Mouse (Mus musculus): ENCODE results near the gene Ppat. TPM values are rescaled to one million over a fixed set of nuclear protein-coding genes. Genes with fewer than 3 reads are reported as not detected.
"Not testable (repeated sequence)": the region's sequence is repeated elsewhere in the genome, so short reads cannot be mapped to it uniquely, and the experiment has no call there.

Ppat gene
- polyA plus RNA-seq, 1 experiment from 2014 or later = 26.2 TPM

DNA sequence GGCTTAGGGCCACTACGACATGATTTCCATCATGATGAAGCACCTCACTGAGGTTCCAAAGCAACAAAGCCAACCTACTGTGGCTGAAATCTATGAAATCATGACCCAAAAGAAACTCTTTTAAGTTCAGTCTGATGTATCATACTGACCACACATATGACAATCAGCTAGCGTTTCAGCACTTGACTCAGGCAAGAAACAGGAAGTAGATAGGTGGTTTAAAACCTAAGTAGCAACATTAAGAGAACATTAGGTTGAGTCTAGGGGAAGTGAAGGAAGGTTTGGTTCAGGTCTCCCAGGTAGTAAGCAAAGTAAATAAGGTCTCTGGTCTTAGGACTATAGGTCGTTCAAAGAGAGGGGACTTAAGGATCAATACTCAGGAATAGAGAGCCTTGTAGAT lies 22.1 kb upstream of the Ppat start:
- H3K36me3 ChIP-seq (ENCODE audit: control insufficient read depth, insufficient read depth, low read length) = 0 out of 2 replicates have a peak, but pooled peaks cover 3% of the 10 kb centered on the region
- peaks cover 8% of the 10 kb centered on the region for H3K4me1 ChIP-seq (ENCODE audit: control insufficient read depth, insufficient read depth, low read length)
- H3K9ac ChIP-seq (ENCODE audit: low read length) = peak overlapping the region; percentile 88; the same call in 1 of the 2 replicates
- ATAC-seq (ENCODE audit: insufficient read depth, low FRiP score) = no peak
- peak overlapping the region; percentile 81 for H3K4me3 ChIP-seq (replicated peaks; ENCODE audit: low read length)
- no peaks in the 10 kb centered on the region for H3K9me3 ChIP-seq (replicated peaks; ENCODE audit: control insufficient read depth, low read length)
- 56% methylated on average over 3 of the region's 3 CpGs for WGBS
- peak overlapping the region; percentile 95 for H3K4me2 ChIP-seq (ENCODE audit: low read depth, low read length)
- H3K27me3 ChIP-seq (ENCODE audit: control insufficient read depth, insufficient read depth, low read length) = no peaks in the 10 kb centered on the region
- H3K27ac ChIP-seq (ENCODE audit: low read length) = no peak overlapping the region

DNA sequence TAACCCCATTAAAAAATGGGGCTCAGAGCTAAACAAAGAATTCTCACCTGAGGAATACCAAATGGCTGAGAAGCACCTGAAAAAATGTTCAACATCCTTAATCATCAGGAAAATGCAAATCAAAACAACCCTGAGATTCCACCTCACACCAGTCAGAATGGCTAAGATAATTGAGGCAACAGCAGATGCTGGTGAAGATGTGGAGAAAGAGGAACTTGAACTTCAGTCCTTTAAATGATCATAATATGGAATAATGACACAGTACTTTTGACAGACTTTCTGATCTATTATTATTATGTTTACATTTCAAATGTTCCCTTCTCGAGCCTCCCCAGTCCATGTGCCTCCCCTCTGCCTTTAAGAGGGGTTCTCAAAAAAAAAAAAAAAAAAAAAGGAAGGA lies 19.7 kb upstream of the Ppat start:
- ATAC-seq (ENCODE audit: insufficient read depth, low FRiP score); H3K9ac ChIP-seq (ENCODE audit: low read length); H3K4me1 ChIP-seq (ENCODE audit: control insufficient read depth, insufficient read depth, low read length); H3K27me3 ChIP-seq (ENCODE audit: control insufficient read depth, insufficient read depth, low read length); H3K4me2 ChIP-seq (ENCODE audit: low read depth, low read length); H3K9me3 ChIP-seq (replicated peaks; ENCODE audit: control insufficient read depth, low read length); H3K36me3 ChIP-seq (ENCODE audit: control insufficient read depth, insufficient read depth, low read length); H3K27ac ChIP-seq (ENCODE audit: low read length); H3K4me3 ChIP-seq (replicated peaks; ENCODE audit: low read length): not testable (repeated sequence)
- WGBS = 42% methylated on average over 1 of the region's 1 CpGs

DNA sequence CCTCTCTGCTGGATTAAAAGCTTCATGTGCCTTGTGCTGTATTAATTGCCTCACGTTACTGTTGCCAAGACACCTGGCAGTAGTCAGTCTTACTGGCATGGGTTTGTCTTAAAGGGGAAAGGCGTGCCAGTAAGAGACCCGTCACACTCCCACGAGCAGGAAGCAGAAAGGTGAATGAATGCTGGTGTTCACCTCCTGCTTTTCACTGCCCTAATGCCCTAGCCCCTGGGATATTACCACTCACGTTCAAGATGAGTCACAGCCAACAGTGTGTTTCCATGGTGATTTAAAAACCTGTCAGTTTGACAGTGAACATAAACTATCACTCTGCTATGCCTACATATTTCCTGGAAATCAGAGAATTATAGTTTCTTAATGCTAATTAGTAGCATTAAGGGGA lies 17.9 kb upstream of the Ppat start:
- WGBS = 66% methylated on average over 5 of the region's 5 CpGs
- ATAC-seq (ENCODE audit: insufficient read depth, low FRiP score) = no peak
- H3K9ac ChIP-seq (ENCODE audit: low read length) = no peak overlapping the region
- no peak overlapping the region for H3K27ac ChIP-seq (ENCODE audit: low read length)
- peaks cover 8% of the 10 kb centered on the region for H3K4me1 ChIP-seq (ENCODE audit: control insufficient read depth, insufficient read depth, low read length)
- H3K9me3 ChIP-seq (replicated peaks; ENCODE audit: control insufficient read depth, low read length) = no peaks in the 10 kb centered on the region
- H3K4me3 ChIP-seq (replicated peaks; ENCODE audit: low read length) = no peak overlapping the region
- no peak overlapping the region for H3K4me2 ChIP-seq (ENCODE audit: low read depth, low read length)
- peaks cover 12% of the 10 kb centered on the region; the same call in 1 of the 2 replicates for H3K36me3 ChIP-seq (ENCODE audit: control insufficient read depth, insufficient read depth, low read length)
- H3K27me3 ChIP-seq (ENCODE audit: control insufficient read depth, insufficient read depth, low read length) = no peaks in the 10 kb centered on the region

DNA sequence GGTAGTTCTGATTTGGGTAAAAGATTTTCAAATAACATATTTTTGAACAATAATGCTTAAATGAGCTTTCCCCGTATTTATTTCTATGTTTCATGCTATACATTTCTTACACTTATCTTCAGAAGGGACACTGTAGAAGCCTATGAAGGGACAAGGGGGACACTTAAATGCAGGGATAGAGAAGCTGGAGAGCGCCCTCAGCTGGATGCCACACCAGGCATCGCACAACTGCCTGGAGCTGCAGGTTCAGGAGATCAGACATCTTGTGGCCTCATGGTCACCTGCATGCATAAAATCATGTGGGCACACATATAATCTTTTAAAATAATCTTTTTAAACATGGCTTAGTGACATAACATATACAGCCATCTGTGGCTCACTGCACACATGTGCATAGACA lies 13.3 kb upstream of the Ppat start:
- H3K4me3 ChIP-seq (replicated peaks; ENCODE audit: low read length) = no peak overlapping the region
- H3K27ac ChIP-seq (ENCODE audit: low read length) = no peak overlapping the region
- no peak overlapping the region for H3K9ac ChIP-seq (ENCODE audit: low read length)
- H3K36me3 ChIP-seq (ENCODE audit: control insufficient read depth, insufficient read depth, low read length) = peaks cover 16% of the 10 kb centered on the region; the same call in 1 of the 2 replicates
- no peaks in the 10 kb centered on the region for H3K27me3 ChIP-seq (ENCODE audit: control insufficient read depth, insufficient read depth, low read length)
- no peaks in the 10 kb centered on the region for H3K9me3 ChIP-seq (replicated peaks; ENCODE audit: control insufficient read depth, low read length)
- WGBS = 93% methylated on average over 3 of the region's 3 CpGs
- no peaks in the 10 kb centered on the region for H3K4me1 ChIP-seq (ENCODE audit: control insufficient read depth, insufficient read depth, low read length)
- no peak overlapping the region for H3K4me2 ChIP-seq (ENCODE audit: low read depth, low read length)
- ATAC-seq (ENCODE audit: insufficient read depth, low FRiP score) = no peak

DNA sequence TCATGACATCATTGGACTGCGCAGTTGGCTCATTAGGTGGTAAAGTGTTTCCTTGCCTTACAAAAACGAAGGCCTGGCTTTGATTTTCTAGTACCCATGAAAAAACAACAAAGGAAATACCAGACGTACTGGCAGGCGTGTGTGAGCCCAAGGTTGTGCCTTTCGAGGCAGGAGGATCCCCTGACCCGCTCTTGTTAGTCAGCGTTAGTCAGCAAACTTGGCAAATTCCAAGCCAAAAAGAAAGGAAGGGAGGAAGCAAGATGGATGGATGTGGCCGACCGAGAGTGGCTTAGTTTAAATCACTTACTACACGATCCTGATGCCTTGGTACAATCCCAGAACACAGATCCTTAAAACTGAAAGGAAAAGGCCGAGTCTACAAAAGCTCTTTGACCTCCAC lies 11.2 kb upstream of the Ppat start:
- H3K27ac ChIP-seq (ENCODE audit: low read length) = no peak overlapping the region
- ATAC-seq (ENCODE audit: insufficient read depth, low FRiP score) = no peak
- H3K27me3 ChIP-seq (ENCODE audit: control insufficient read depth, insufficient read depth, low read length) = no peaks in the 10 kb centered on the region
- H3K4me2 ChIP-seq (ENCODE audit: low read depth, low read length) = no peak overlapping the region
- H3K4me3 ChIP-seq (replicated peaks; ENCODE audit: low read length) = no peak overlapping the region
- H3K36me3 ChIP-seq (ENCODE audit: control insufficient read depth, insufficient read depth, low read length) = peaks cover 23% of the 10 kb centered on the region
- no peaks in the 10 kb centered on the region for H3K9me3 ChIP-seq (replicated peaks; ENCODE audit: control insufficient read depth, low read length)
- no peaks in the 10 kb centered on the region for H3K4me1 ChIP-seq (ENCODE audit: control insufficient read depth, insufficient read depth, low read length)
- H3K9ac ChIP-seq (ENCODE audit: low read length) = no peak overlapping the region
- WGBS = 83% methylated on average over 11 of the region's 11 CpGs

DNA sequence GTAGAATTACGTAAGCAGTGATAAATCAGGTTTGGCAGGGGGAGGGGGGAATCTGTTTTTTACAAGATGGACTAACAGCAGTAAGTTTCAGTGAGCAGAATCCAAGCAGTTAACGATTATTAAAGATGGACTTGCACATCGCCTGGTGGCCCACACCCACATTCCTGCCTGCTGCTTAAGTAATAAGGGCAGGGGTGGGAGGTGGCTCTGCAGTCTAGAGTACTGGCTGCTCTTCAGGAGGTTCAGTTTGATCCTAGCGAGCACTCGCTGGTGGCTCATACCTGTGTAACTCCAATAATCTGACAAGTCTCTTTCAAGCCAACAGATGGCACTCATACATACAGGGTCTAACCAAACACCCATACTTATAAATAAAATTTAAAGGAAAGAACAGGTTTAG lies 8.2 kb upstream of the Ppat start:
- ATAC-seq (ENCODE audit: insufficient read depth, low FRiP score) = no peak
- H3K27me3 ChIP-seq (ENCODE audit: control insufficient read depth, insufficient read depth, low read length) = no peaks in the 10 kb centered on the region
- H3K27ac ChIP-seq (ENCODE audit: low read length) = no peak overlapping the region
- 80% methylated on average over 5 of the region's 5 CpGs for WGBS
- no peak overlapping the region for H3K4me2 ChIP-seq (ENCODE audit: low read depth, low read length)
- H3K9ac ChIP-seq (ENCODE audit: low read length) = no peak overlapping the region
- H3K4me1 ChIP-seq (ENCODE audit: control insufficient read depth, insufficient read depth, low read length) = no peaks in the 10 kb centered on the region; the same call in 1 of the 2 replicates
- H3K4me3 ChIP-seq (replicated peaks; ENCODE audit: low read length) = no peak overlapping the region
- H3K9me3 ChIP-seq (replicated peaks; ENCODE audit: control insufficient read depth, low read length) = no peaks in the 10 kb centered on the region
- H3K36me3 ChIP-seq (ENCODE audit: control insufficient read depth, insufficient read depth, low read length) = peaks cover 19% of the 10 kb centered on the region

DNA sequence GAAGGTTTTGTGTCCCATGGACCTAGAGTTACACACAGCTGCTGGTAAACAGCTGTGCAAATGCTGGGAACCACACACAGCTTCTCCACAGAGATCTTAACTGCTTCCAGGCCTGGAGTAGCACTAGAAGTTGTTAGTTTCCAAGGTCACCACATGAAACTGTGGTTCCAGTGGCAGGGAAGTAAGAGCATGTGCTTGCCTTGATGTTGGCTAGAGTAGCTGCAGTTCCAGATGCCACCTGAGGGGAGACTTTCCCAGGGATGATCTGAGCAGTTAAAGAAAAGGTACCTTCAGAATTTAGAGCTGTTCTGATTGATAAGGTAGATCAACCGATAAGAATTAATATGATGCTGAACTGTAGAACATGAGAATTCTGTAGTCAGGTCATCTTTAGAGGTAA lies 6.6 kb upstream of the Ppat start:
- no peak overlapping the region for H3K4me2 ChIP-seq (ENCODE audit: low read depth, low read length)
- no peaks in the 10 kb centered on the region; the same call in 1 of the 2 replicates for H3K4me1 ChIP-seq (ENCODE audit: control insufficient read depth, insufficient read depth, low read length)
- H3K9ac ChIP-seq (ENCODE audit: low read length) = no peak overlapping the region
- 96% methylated on average over 1 of the region's 1 CpGs for WGBS
- ATAC-seq (ENCODE audit: insufficient read depth, low FRiP score) = no peak
- H3K27me3 ChIP-seq (ENCODE audit: control insufficient read depth, insufficient read depth, low read length) = no peaks in the 10 kb centered on the region
- no peak overlapping the region for H3K4me3 ChIP-seq (replicated peaks; ENCODE audit: low read length)
- no peak overlapping the region for H3K27ac ChIP-seq (ENCODE audit: low read length)
- H3K36me3 ChIP-seq (ENCODE audit: control insufficient read depth, insufficient read depth, low read length) = peaks cover 19% of the 10 kb centered on the region
- H3K9me3 ChIP-seq (replicated peaks; ENCODE audit: control insufficient read depth, low read length) = no peaks in the 10 kb centered on the region

DNA sequence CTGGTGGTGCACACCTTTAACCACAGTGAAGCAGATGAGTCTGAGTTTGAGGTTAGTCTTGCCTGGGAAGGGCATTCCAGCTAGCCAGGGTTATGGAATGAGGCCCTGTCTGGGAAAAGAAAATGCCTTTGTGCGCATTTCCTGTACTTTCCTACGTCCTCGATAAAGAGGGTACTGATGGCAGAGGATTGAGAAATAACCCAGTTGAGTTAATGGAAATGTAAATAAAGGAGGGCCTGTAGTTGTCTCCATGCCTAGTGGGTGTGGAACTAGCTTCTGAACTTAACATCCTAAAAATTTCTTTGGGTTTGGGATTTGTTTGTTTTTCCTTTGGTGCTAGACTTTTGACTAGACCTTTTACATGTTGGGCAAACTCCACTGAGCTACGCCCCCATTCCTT lies 4.1 kb upstream of the Ppat start:
- Histone ChIP-seq H3K27ac (ENCODE audit: low read length) (peak overlapping the region; percentile 55), H3K4me1 (ENCODE audit: control insufficient read depth, insufficient read depth, low read length) (peaks cover 4% of the 10 kb centered on the region; the same call in 1 of the 2 replicates), H3K4me2 (ENCODE audit: low read depth, low read length) (no peak overlapping the region), H3K36me3 (ENCODE audit: control insufficient read depth, insufficient read depth, low read length) (peaks cover 16% of the 10 kb centered on the region), H3K9me3 (replicated peaks; ENCODE audit: control insufficient read depth, low read length) (no peaks in the 10 kb centered on the region), H3K27me3 (ENCODE audit: control insufficient read depth, insufficient read depth, low read length) (no peaks in the 10 kb centered on the region), H3K9ac (ENCODE audit: low read length) (no peak overlapping the region), H3K4me3 (replicated peaks; ENCODE audit: low read length) (no peak overlapping the region)
- WGBS = 63% methylated on average over 4 of the region's 4 CpGs
- no peak for ATAC-seq (ENCODE audit: insufficient read depth, low FRiP score)

DNA sequence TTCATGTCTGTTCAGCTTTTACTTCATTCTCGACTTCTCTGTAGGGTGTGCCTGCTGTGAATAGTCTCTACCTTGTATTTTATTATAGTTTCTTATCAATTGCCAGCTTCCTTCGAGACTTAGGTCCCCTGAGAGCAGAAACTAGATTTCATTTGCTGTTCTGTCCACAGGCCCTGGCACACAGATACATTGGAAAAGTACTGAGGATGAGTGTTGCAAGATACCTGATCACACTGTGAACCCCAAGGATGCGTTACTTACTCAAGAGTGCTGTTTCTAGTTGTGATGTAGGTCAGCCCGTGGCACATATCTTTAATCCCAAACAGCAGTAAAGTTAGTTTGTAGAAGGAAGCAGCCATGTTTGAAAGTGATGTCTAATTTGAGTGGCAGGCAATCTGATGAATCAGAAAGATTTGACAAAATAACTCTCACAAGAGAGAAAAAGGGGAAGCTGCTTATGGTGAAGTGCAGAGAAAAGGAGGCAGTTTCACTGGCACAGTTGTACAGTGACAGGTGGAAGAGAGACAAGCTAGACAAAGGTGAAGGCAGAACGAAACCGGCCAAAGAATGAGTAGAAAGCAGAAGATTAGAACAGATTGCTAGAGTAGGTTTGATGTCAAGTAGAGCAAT lies 3.0 kb upstream of the Ppat start:
- Histone ChIP-seq H3K9me3 (replicated peaks; ENCODE audit: control insufficient read depth, low read length) (no peaks in the 10 kb centered on the region), H3K9ac (ENCODE audit: low read length) (no peak overlapping the region), H3K4me3 (replicated peaks; ENCODE audit: low read length) (no peak overlapping the region), H3K4me2 (ENCODE audit: low read depth, low read length) (no peak overlapping the region), H3K27ac (ENCODE audit: low read length) (no peak overlapping the region), H3K4me1 (ENCODE audit: control insufficient read depth, insufficient read depth, low read length) (peaks cover 11% of the 10 kb centered on the region), H3K36me3 (ENCODE audit: control insufficient read depth, insufficient read depth, low read length) (peaks cover 13% of the 10 kb centered on the region), H3K27me3 (ENCODE audit: control insufficient read depth, insufficient read depth, low read length) (no peaks in the 10 kb centered on the region)
- no peak for ATAC-seq (ENCODE audit: insufficient read depth, low FRiP score)
- WGBS = 73% methylated on average over 6 of the region's 6 CpGs

Data from stomach, embryonic 16.5 days (tissue).